Comparison of ENCODE assay signal across 8 mouse cellular contexts in the genomic region with DNA sequence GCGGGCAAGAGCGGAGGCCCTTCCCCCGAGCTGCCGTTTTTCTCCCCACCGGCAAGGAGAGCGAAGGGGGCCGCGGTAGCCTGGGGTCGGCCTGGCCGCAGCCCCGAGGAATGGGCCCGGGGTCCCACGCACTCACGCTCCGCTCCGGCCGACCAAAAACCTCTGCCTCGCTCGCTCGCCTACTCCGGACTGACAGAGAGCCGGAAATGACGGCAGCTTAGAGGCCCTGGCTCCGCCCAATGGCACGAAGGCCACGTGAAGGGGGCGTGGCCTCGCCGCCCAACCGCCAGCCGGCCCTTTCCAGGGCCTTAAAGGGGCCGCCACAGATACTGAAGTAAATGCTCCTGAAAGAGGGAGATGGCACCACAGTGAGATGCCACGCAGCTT. TPM values are rescaled to one million over a fixed set of nuclear protein-coding genes. Genes with fewer than 3 reads are reported as not detected.
A peak's percentile ranks its signal among the peaks of the same experiment; 100 is the strongest.
DNase-seq lines count a peak whose midpoint lies in the region; ATAC-seq lines count a peak whose summit lies in the region.

No protein-coding gene starts in this region.

- peak overlapping the region; percentile 85 for H3K27ac ChIP-seq in hindbrain, embryonic 16.5 days (ENCODE audit: low read depth, low read length)

- H3K9me3 ChIP-seq in hindbrain, embryonic 16.5 days (ENCODE audit: control insufficient read depth, low read length): no peaks in the 10 kb centered on the region

- peak overlapping the region; percentile 97 for H3K9ac ChIP-seq in hindbrain, embryonic 16.5 days (ENCODE audit: low read depth, low read length)

- H3K4me1 ChIP-seq in hindbrain, embryonic 16.5 days (ENCODE audit: control insufficient read depth, insufficient read depth, low read depth, low read length): peaks cover 23% of the 10 kb centered on the region

- peak overlapping the region; percentile 75 for H3K4me2 ChIP-seq in hindbrain, embryonic 16.5 days (ENCODE audit: low read length)

- ATAC-seq in hindbrain, embryonic 16.5 days: peak; percentile 100

- H3K4me3 ChIP-seq in hindbrain, embryonic 16.5 days (ENCODE audit: low read length): peak overlapping the region; percentile 99

- no peaks in the 10 kb centered on the region for H3K27me3 ChIP-seq in hindbrain, embryonic 16.5 days (replicated peaks; ENCODE audit: control insufficient read depth, insufficient read depth, low read length)

- H3K36me3 ChIP-seq in hindbrain, embryonic 16.5 days (ENCODE audit: control insufficient read depth, insufficient read depth, low read length): peaks cover 3% of the 10 kb centered on the region

- peak; percentile 97 for DNase-seq in ZHBTc4 (ENCODE audit: low read depth, low spot score)
- DNase-seq in cerebellum, postnatal 4 days (ENCODE audit: low spot score in 2 of 2): peak; percentile 87 to 95
- peak; percentile 93 for DNase-seq in gastrocnemius, adult 18-20 months (ENCODE audit: low spot score)
- DNase-seq in left cerebral cortex, adult 11 months (ENCODE audit: low spot score): peak; percentile 88
- peak; percentile 95 for DNase-seq in lung, postnatal 36 days
- DNase-seq in retina, postnatal 1 day: peak; percentile 97
- DNase-seq in thymus, postnatal 4 days: peak; percentile 97

- under 1% methylated on average over 28 of the region's 33 CpGs for WGBS in hindbrain, embryonic 16.5 days

RNA-seq across cellular contexts. Expression of a gene that starts 1.0 kb away (rescaled TPM):
- total RNA-seq in gastrocnemius, adult 18-20 months (2021): 100 to 1,000 TPM in 1 of 2 experiments, 10 to 100 TPM in 1; 85.1 to 119 TPM
- polyA plus RNA-seq in hindbrain, embryonic 16.5 days (2015; fragmentation: Nextera tagmentation; extraction: Ambion mirVana): 474 and 502 TPM in 2 replicates

Comparison
In these comparisons a context has a peak if more than half of its experiments do, and no peak if none do; other contexts are left out.
1. Peak in every context shown above with its lines: DNase-seq, ATAC-seq, H3K4me3 ChIP-seq and H3K27ac ChIP-seq.